Comparison of ENCODE assay signal across 22 mouse cellular contexts in the genomic region with DNA sequence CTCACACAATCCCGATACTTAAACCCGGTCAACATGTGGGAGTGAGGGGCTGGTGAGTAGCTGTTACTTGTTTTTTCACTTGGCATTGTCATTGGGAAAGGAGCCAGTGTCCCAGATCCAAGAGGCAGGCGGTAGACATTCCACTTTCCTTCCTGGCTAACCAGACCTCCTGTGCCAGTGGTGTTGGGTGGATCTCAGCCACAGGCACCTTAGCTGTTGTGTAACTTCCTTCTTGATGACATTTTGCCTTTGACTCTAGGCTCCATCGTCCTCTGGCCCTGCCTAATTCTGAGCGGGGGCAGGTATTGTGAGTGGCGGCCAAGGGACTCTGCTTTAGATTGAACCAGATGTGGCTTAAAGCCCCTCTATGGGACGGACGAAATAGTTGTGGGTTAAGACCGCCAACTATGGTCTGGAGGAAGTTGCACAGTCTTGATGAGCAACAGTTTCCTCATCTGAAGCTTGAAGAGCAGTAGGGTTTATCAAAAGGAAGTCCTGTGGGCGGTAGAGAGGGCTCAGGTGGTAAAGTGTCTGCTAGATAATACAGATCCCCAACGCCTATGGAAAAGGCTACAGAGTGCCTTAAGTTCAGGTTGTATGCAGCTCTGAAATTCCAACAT.
DNase-seq lines count a peak whose midpoint lies in the region; ATAC-seq and TF ChIP-seq lines count a peak whose summit lies in the region.
"Had no signal": no experiment of that assay in that cellular context is flagged by ENCODE, and none has a peak within 500 bp of the region (broad histone marks: within the 10 kb centered on the region; RNA-seq: fewer than 3 reads in every experiment).

No protein-coding gene starts in this region.

- ATAC-seq in granulocyte monocyte progenitor cell, adult 5-6 weeks (replicated peaks; ENCODE audit: poor library complexity, severe bottlenecking) = peak; percentile 95
- ATAC-seq in megakaryocyte-erythroid progenitor cell, adult 5-6 weeks (replicated peaks; ENCODE audit: low FRiP score, low TSS enrichment, poor library complexity, severe bottlenecking) = peak; percentile 38
- ATAC-seq: forebrain, postnatal 0 days; hindbrain, postnatal 0 days had no signal

- DNase-seq in heart, embryonic 10.5 days (ENCODE audit: low spot score) = peak; percentile 75
- DNase-seq in heart, adult 9 months (ENCODE audit: low spot score in 2 of 2) = no peak
- DNase-seq in MEL (ENCODE audit: low read depth, low spot score) = peak; percentile 86
- DNase-seq in cerebellum, adult 11 months = no peak
- no peak for DNase-seq in kidney, adult 8-10 months
- DNase-seq in adrenal gland, postnatal 25 days = no peak
- DNase-seq: adrenal gland, postnatal 10 days; cerebellum, adult 2 months; cerebellum, postnatal 36 days; forebrain, postnatal 0 days; gastrocnemius, postnatal 36 days; heart, postnatal 4 days; kidney, adult 18-20 months; kidney, postnatal 14 days; lung, postnatal 14 days; thymus, postnatal 36 days had no signal

- peak in 1 of 2 experiments; percentile 17; a peak in 1 of 4 replicates for TF ChIP-seq POLR2A in MEL (IDR thresholded peaks at IDR 0.05; ENCODE audit: control insufficient read depth in 1 of 2, insufficient read depth in 1 of 2, low read depth in 1 of 2, low read length in 2 of 2, poor library complexity in 1 of 2)

- H3K9me3 ChIP-seq in heart, embryonic 10.5 days = no peaks in the 10 kb centered on the region; the same call in 1 of the 2 replicates
- no peaks in the 10 kb centered on the region for H3K9me3 ChIP-seq in MEL (replicated peaks; ENCODE audit: insufficient read depth, low read length)
- H3K9me3 ChIP-seq: heart, embryonic 15.5 days; neural tube, embryonic 13.5 days had no signal

- WGBS in heart, embryonic 10.5 days = 74% methylated on average over 11 of the region's 11 CpGs

- peaks cover 5% of the 10 kb centered on the region; the same call in 1 of the 2 replicates for H3K4me1 ChIP-seq in heart, embryonic 10.5 days
- peaks cover 2 to 21% of the 10 kb centered on the region in 2 experiments; a peak in 3 of 4 replicates for H3K4me1 ChIP-seq in MEL (ENCODE audit: control insufficient read depth in 1 of 2, insufficient read depth in 2 of 2, low read length in 2 of 2)
- H3K4me1 ChIP-seq: heart, embryonic 15.5 days; neural tube, embryonic 13.5 days had no signal

- H3K27ac ChIP-seq in heart, embryonic 10.5 days = no peak overlapping the region
- peak overlapping the region; percentile 76 for H3K27ac ChIP-seq in MEL (ENCODE audit: control insufficient read depth, low read depth, low read length)
- H3K27ac ChIP-seq: forebrain, embryonic 10.5 days; heart, embryonic 15.5 days; hindbrain, postnatal 0 days; neural tube, embryonic 13.5 days had no signal

- H3K4me3 ChIP-seq in heart, embryonic 10.5 days = no peak overlapping the region
- H3K4me3 ChIP-seq in MEL (ENCODE audit: control insufficient read depth in 1 of 2, insufficient read depth in 1 of 2, low read depth in 2 of 2, low read length in 2 of 2) = 0 out of 4 replicates have a peak overlapping the region, but pooled peaks have one; percentile 5 to 6
- H3K4me3 ChIP-seq: forebrain, embryonic 10.5 days; heart, embryonic 15.5 days; neural tube, embryonic 13.5 days had no signal

- no peak for TF ChIP-seq RAD21 in MEL (IDR thresholded peaks at IDR 0.05; ENCODE audit: low read depth, low read length)

- H3K27me3 ChIP-seq in heart, embryonic 10.5 days (ENCODE audit: insufficient read depth, poor library complexity, severe bottlenecking) = no peaks in the 10 kb centered on the region
- no peaks in the 10 kb centered on the region for H3K27me3 ChIP-seq in MEL (ENCODE audit: control insufficient read depth in 1 of 2, insufficient read depth in 2 of 2, low read length in 2 of 2)
- H3K27me3 ChIP-seq: heart, embryonic 15.5 days; neural tube, embryonic 13.5 days had no signal

- TF ChIP-seq CTCF in MEL (IDR thresholded peaks at IDR 0.05 in 2 of 3, conservative IDR thresholded peaks at IDR 0.05 in 1 of 3; ENCODE audit: control insufficient read depth in 1 of 3, insufficient read depth in 1 of 3, low read depth in 2 of 3, low read length in 3 of 3, poor library complexity in 1 of 3, severe bottlenecking in 1 of 3) = no peak

- H3K36me3 ChIP-seq in heart, embryonic 10.5 days = no peaks in the 10 kb centered on the region
- peaks cover 0 to 18% of the 10 kb centered on the region in 2 experiments; a peak in 2 of 4 replicates for H3K36me3 ChIP-seq in MEL (ENCODE audit: control insufficient read depth in 1 of 2, insufficient read depth in 2 of 2, low read length in 2 of 2)
- H3K36me3 ChIP-seq: forebrain, embryonic 10.5 days; heart, embryonic 15.5 days; neural tube, embryonic 13.5 days had no signal

- H3K79me2 ChIP-seq in MEL (ENCODE audit: control insufficient read depth, insufficient read depth, low read length, poor library complexity) = no peaks in the 10 kb centered on the region

- peak; percentile 91 to 92 for TF ChIP-seq EP300 in MEL (IDR thresholded peaks at IDR 0.05; ENCODE audit: low read depth in 1 of 2, low read length in 2 of 2)

- H3K9ac ChIP-seq in MEL (ENCODE audit: control insufficient read depth, low read depth, low read length, poor library complexity, severe bottlenecking) = peak overlapping the region; percentile 13; the same call in 1 of the 2 replicates
- H3K9ac ChIP-seq: forebrain, postnatal 0 days; heart, embryonic 15.5 days; neural tube, embryonic 13.5 days had no signal

TF ChIP-seq in MEL, 35 proteins besides CTCF, POLR2A, EP300 and RAD21:
- TF ChIP-seq MEF2A (IDR thresholded peaks at IDR 0.05; ENCODE audit: extremely low read depth, insufficient replicate concordance, low read depth, low read length, poor library complexity, severe bottlenecking) = no peak
- 0 out of 2 replicates have a peak, but pooled peaks have one; percentile 19 for TF ChIP-seq MYC (IDR thresholded peaks at IDR 0.05; ENCODE audit: low read depth, low read length)
- TF ChIP-seq ZNF384 (IDR thresholded peaks at IDR 0.05; ENCODE audit: low read depth, low read length) = no peak
- TF ChIP-seq CHD1 (IDR thresholded peaks at IDR 0.05; ENCODE audit: low read depth, low read length) = no peak
- TF ChIP-seq RCOR1 (IDR thresholded peaks at IDR 0.05; ENCODE audit: low read depth, low read length) = peak; percentile 26; the same call in 1 of the 2 replicates
- TF ChIP-seq MYB (IDR thresholded peaks at IDR 0.05; ENCODE audit: low read depth, low read length) = peak; percentile 66
- no peak for TF ChIP-seq ZKSCAN1 (IDR thresholded peaks at IDR 0.05; ENCODE audit: low read depth, low read length)
- TF ChIP-seq GABPA (IDR thresholded peaks at IDR 0.05; ENCODE audit: low read depth, low read length) = no peak
- no peak for TF ChIP-seq E2F4 (IDR thresholded peaks at IDR 0.05; ENCODE audit: borderline replicate concordance, low read depth, low read length)
- TF ChIP-seq MXI1 (IDR thresholded peaks at IDR 0.05; ENCODE audit: low read depth, low read length) = no peak
- peak; percentile 47; the same call in 1 of the 2 replicates for TF ChIP-seq SIN3A (IDR thresholded peaks at IDR 0.05; ENCODE audit: low read length)
- TF ChIP-seq NRF1 (IDR thresholded peaks at IDR 0.05; ENCODE audit: insufficient read depth, low read depth, low read length, poor library complexity, severe bottlenecking) = no peak
- TF ChIP-seq USF1 (IDR thresholded peaks at IDR 0.05; ENCODE audit: low read depth, low read length) = no peak
- no peak for TF ChIP-seq ZMIZ1 (IDR thresholded peaks at IDR 0.05; ENCODE audit: low read depth, low read length)
- TF ChIP-seq MAFK (IDR thresholded peaks at IDR 0.05; ENCODE audit: borderline replicate concordance, low read depth, low read length) = no peak
- TF ChIP-seq USF2 (IDR thresholded peaks at IDR 0.05; ENCODE audit: borderline replicate concordance in 1 of 2, insufficient read depth in 1 of 2, low read depth in 1 of 2, low read length in 2 of 2) = no peak
- TF ChIP-seq TAL1 (IDR thresholded peaks at IDR 0.05; ENCODE audit: low read length) = peak; percentile 44
- peak; percentile 85 for TF ChIP-seq GATA1 (IDR thresholded peaks at IDR 0.05; ENCODE audit: low read depth, low read length)
- TF ChIP-seq TBP (IDR thresholded peaks at IDR 0.05; ENCODE audit: low read depth, low read length) = peak; percentile 54; the same call in 1 of the 2 replicates
- TF ChIP-seq SMC3 (IDR thresholded peaks at IDR 0.05; ENCODE audit: low read depth, low read length) = no peak
- TF ChIP-seq HCFC1 (IDR thresholded peaks at IDR 0.05; ENCODE audit: low read depth, low read length) = no peak
- 0 out of 2 replicates have a peak, but pooled peaks have one; percentile 20 for TF ChIP-seq MAX (IDR thresholded peaks at IDR 0.05; ENCODE audit: low read length)
- peak; percentile 34; the same call in 1 of the 2 replicates for TF ChIP-seq ELF1 (IDR thresholded peaks at IDR 0.05; ENCODE audit: low read depth, low read length)
- TF ChIP-seq NELFE (IDR thresholded peaks at IDR 0.05; ENCODE audit: low read depth, low read length) = peak; percentile 44; the same call in 1 of the 2 replicates
- TF ChIP-seq TCF12 (IDR thresholded peaks at IDR 0.05; ENCODE audit: low read depth, low read length) = peak; percentile 63; the same call in 1 of the 2 replicates
- no peak for TF ChIP-seq CHD2 (IDR thresholded peaks at IDR 0.05; ENCODE audit: low read length)
- no peak for TF ChIP-seq UBTF (IDR thresholded peaks at IDR 0.05; ENCODE audit: borderline replicate concordance, insufficient read depth, low read depth, low read length)
- TF ChIP-seq KAT2A (conservative IDR thresholded peaks at IDR 0.05; ENCODE audit: low read depth, low read length) = no peak
- no peak for TF ChIP-seq POLR2AphosphoS2 (IDR thresholded peaks at IDR 0.05; ENCODE audit: low read length)
- TF ChIP-seq JUND (IDR thresholded peaks at IDR 0.05; ENCODE audit: low read depth, low read length) = no peak
- peak; percentile 62; the same call in 1 of the 2 replicates for TF ChIP-seq MAZ (IDR thresholded peaks at IDR 0.05; ENCODE audit: low read depth, low read length)
- TF ChIP-seq POLR2AphosphoS5 (IDR thresholded peaks at IDR 0.05; ENCODE audit: borderline replicate concordance, low read depth, low read length) = no peak
- TF ChIP-seq BHLHE40 (IDR thresholded peaks at IDR 0.05; ENCODE audit: borderline replicate concordance, low read depth, low read length) = no peak
- peak; percentile 71 for TF ChIP-seq ETS1 (IDR thresholded peaks at IDR 0.05; ENCODE audit: low read depth, low read length)
- TF ChIP-seq ZC3H11A (IDR thresholded peaks at IDR 0.05; ENCODE audit: low read depth, low read length) = no peak
TF ChIP-seq in MEL: peak in this region for 13.

Comparison
In these comparisons a context has a peak if more than half of its experiments do, and no peak if none do; other contexts are left out.
1. DNase-seq: peak in heart, embryonic 10.5 days (single experiment) and MEL (single experiment); none in heart, adult 9 months (0 of 2), cerebellum, adult 11 months (single experiment), kidney, adult 8-10 months (0 of 2) and adrenal gland, postnatal 25 days (single experiment).